Mouse (Mus musculus): ENCODE results near the gene Bfsp1. TPM values are rescaled to one million over a fixed set of nuclear protein-coding genes. Genes with fewer than 3 reads are reported as not detected.
A peak's percentile ranks its signal among the peaks of the same experiment; 100 is the strongest.

The Bfsp1 gene
- polyA plus RNA-seq, 1 experiment = 3.9 TPM

GRCm38 (mm10) chr2:143879311-143879710, 16.3 kb upstream of the Bfsp1 start:
- Histone ChIP-seq H3K27me3 (ENCODE audit: control insufficient read depth, insufficient read depth, low read length) (no peaks in the 10 kb centered on the region), H3K36me3 (ENCODE audit: control insufficient read depth, insufficient read depth, low read length) (no peaks in the 10 kb centered on the region), H3K4me1 (ENCODE audit: control insufficient read depth, insufficient read depth, insufficient read length, low read length) (peaks cover 2% of the 10 kb centered on the region; the same call in 1 of the 2 replicates), H3K27ac (ENCODE audit: insufficient read depth, low read depth, low read length) (no peak overlapping the region), H3K4me3 (ENCODE audit: low read depth, low read length) (no peak overlapping the region)
- WGBS = 84% methylated on average over 6 of the region's 6 CpGs
- TF ChIP-seq POLR2A (IDR thresholded peaks at IDR 0.05; ENCODE audit: low read depth, low read length) = no peak
- no peak for TF ChIP-seq CTCF (IDR thresholded peaks at IDR 0.05; ENCODE audit: extremely low read depth, insufficient read length, insufficient replicate concordance, low read depth, low read length)

- no peaks in the 10 kb centered on the region for H3K27me3 ChIP-seq (ENCODE audit: control insufficient read depth, insufficient read depth, low read length)
- TF ChIP-seq CTCF (IDR thresholded peaks at IDR 0.05; ENCODE audit: extremely low read depth, insufficient read length, insufficient replicate concordance, low read depth, low read length) = peak; percentile 51; the same call in 1 of the 2 replicates
- TF ChIP-seq POLR2A (IDR thresholded peaks at IDR 0.05; ENCODE audit: low read depth, low read length) = no peak
- H3K36me3 ChIP-seq (ENCODE audit: control insufficient read depth, insufficient read depth, low read length) = no peaks in the 10 kb centered on the region
- H3K4me1 ChIP-seq (ENCODE audit: control insufficient read depth, insufficient read depth, insufficient read length, low read length) = peaks cover 2% of the 10 kb centered on the region; the same call in 1 of the 2 replicates
- no peak overlapping the region for H3K27ac ChIP-seq (ENCODE audit: insufficient read depth, low read depth, low read length)
- WGBS = 51% methylated on average over 4 of the region's 4 CpGs
- H3K4me3 ChIP-seq (ENCODE audit: low read depth, low read length) = no peak overlapping the region
Observed at GRCm38 (mm10) chr2:143876929-143877632, 14.1 kb upstream of the Bfsp1 start.

- no peaks in the 10 kb centered on the region for H3K27me3 ChIP-seq (ENCODE audit: control insufficient read depth, insufficient read depth, low read length)
- H3K27ac ChIP-seq (ENCODE audit: insufficient read depth, low read depth, low read length) = no peak overlapping the region; the same call in 1 of the 2 replicates
- H3K4me3 ChIP-seq (ENCODE audit: low read depth, low read length) = no peak overlapping the region
- WGBS = 73% methylated on average over 1 of the region's 1 CpGs
- peaks cover 11% of the 10 kb centered on the region; the same call in 1 of the 2 replicates for H3K4me1 ChIP-seq (ENCODE audit: control insufficient read depth, insufficient read depth, insufficient read length, low read length)
- no peaks in the 10 kb centered on the region for H3K36me3 ChIP-seq (ENCODE audit: control insufficient read depth, insufficient read depth, low read length)
- no peak for TF ChIP-seq CTCF (IDR thresholded peaks at IDR 0.05; ENCODE audit: extremely low read depth, insufficient read length, insufficient replicate concordance, low read depth, low read length)
- no peak for TF ChIP-seq POLR2A (IDR thresholded peaks at IDR 0.05; ENCODE audit: low read depth, low read length)
Observed at GRCm38 (mm10) chr2:143876026-143876425, 13.1 kb upstream of the Bfsp1 start.

GRCm38 (mm10) chr2:143870936-143871688, 8.1 kb upstream of the Bfsp1 start:
- H3K27ac ChIP-seq (ENCODE audit: insufficient read depth, low read depth, low read length) = peak overlapping the region; percentile 80
- 23% methylated on average over 10 of the region's 10 CpGs for WGBS
- H3K36me3 ChIP-seq (ENCODE audit: control insufficient read depth, insufficient read depth, low read length) = no peaks in the 10 kb centered on the region
- no peaks in the 10 kb centered on the region for H3K27me3 ChIP-seq (ENCODE audit: control insufficient read depth, insufficient read depth, low read length)
- TF ChIP-seq CTCF (IDR thresholded peaks at IDR 0.05; ENCODE audit: extremely low read depth, insufficient read length, insufficient replicate concordance, low read depth, low read length) (no peak), POLR2A (IDR thresholded peaks at IDR 0.05; ENCODE audit: low read depth, low read length) (no peak)
- H3K4me3 ChIP-seq (ENCODE audit: low read depth, low read length) = no peak overlapping the region
- H3K4me1 ChIP-seq (ENCODE audit: control insufficient read depth, insufficient read depth, insufficient read length, low read length) = peaks cover 8% of the 10 kb centered on the region; the same call in 1 of the 2 replicates

GRCm38 (mm10) chr2:143867326-143867725, 4.4 kb upstream of the Bfsp1 start:
- Histone ChIP-seq H3K27ac (ENCODE audit: insufficient read depth, low read depth, low read length) (peak overlapping the region; percentile 67), H3K4me1 (ENCODE audit: control insufficient read depth, insufficient read depth, insufficient read length, low read length) (peaks cover 14% of the 10 kb centered on the region), H3K4me3 (ENCODE audit: low read depth, low read length) (peak overlapping the region; percentile 24; the same call in 1 of the 2 replicates), H3K36me3 (ENCODE audit: control insufficient read depth, insufficient read depth, low read length) (no peaks in the 10 kb centered on the region), H3K27me3 (ENCODE audit: control insufficient read depth, insufficient read depth, low read length) (no peaks in the 10 kb centered on the region)
- under 1% methylated on average over 6 of the region's 6 CpGs for WGBS
- TF ChIP-seq POLR2A (IDR thresholded peaks at IDR 0.05; ENCODE audit: low read depth, low read length) = no peak
- peak; percentile 99 for TF ChIP-seq CTCF (IDR thresholded peaks at IDR 0.05; ENCODE audit: extremely low read depth, insufficient read length, insufficient replicate concordance, low read depth, low read length)

DNA sequence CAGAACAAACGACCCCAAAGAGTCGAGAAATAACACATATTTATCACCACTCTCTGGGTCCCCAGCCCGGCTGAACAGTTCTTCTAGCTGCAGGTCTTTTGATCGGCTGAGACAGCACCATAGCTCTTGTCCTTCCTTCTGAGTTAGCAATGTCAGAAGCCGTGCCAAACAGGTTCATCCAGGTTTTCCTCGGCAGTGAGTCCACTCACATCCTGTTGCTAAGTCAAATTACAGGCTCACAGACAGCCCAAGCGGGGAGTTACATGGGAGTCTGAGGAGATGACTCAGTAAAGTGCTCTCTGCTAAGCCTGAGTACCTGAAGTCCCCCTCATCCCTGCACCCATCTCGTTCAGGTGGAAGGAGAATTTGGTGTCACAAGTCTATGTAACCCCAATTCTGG, 1.6 kb upstream of the Bfsp1 start:
- 45% methylated on average over 8 of the region's 8 CpGs for WGBS
- peaks cover 7% of the 10 kb centered on the region; the same call in 1 of the 2 replicates for H3K4me1 ChIP-seq (ENCODE audit: control insufficient read depth, insufficient read depth, insufficient read length, low read length)
- TF ChIP-seq CTCF (IDR thresholded peaks at IDR 0.05; ENCODE audit: extremely low read depth, insufficient read length, insufficient replicate concordance, low read depth, low read length) = no peak
- no peak for TF ChIP-seq POLR2A (IDR thresholded peaks at IDR 0.05; ENCODE audit: low read depth, low read length)
- no peak overlapping the region for H3K4me3 ChIP-seq (ENCODE audit: low read depth, low read length)
- H3K36me3 ChIP-seq (ENCODE audit: control insufficient read depth, insufficient read depth, low read length) = no peaks in the 10 kb centered on the region
- no peaks in the 10 kb centered on the region for H3K27me3 ChIP-seq (ENCODE audit: control insufficient read depth, insufficient read depth, low read length)
- H3K27ac ChIP-seq (ENCODE audit: insufficient read depth, low read depth, low read length) = no peak overlapping the region

GRCm38 (mm10) chr2:143859166-143859565, 3.8 kb downstream of the Bfsp1 start:
- no peak overlapping the region for H3K4me3 ChIP-seq (ENCODE audit: low read depth, low read length)
- WGBS = 95% methylated on average over 2 of the region's 2 CpGs
- H3K27me3 ChIP-seq (ENCODE audit: control insufficient read depth, insufficient read depth, low read length) = no peaks in the 10 kb centered on the region
- no peak for TF ChIP-seq CTCF (IDR thresholded peaks at IDR 0.05; ENCODE audit: extremely low read depth, insufficient read length, insufficient replicate concordance, low read depth, low read length)
- TF ChIP-seq POLR2A (IDR thresholded peaks at IDR 0.05; ENCODE audit: low read depth, low read length) = no peak
- H3K27ac ChIP-seq (ENCODE audit: insufficient read depth, low read depth, low read length) = no peak overlapping the region
- H3K36me3 ChIP-seq (ENCODE audit: control insufficient read depth, insufficient read depth, low read length) = no peaks in the 10 kb centered on the region
- peaks cover 14% of the 10 kb centered on the region for H3K4me1 ChIP-seq (ENCODE audit: control insufficient read depth, insufficient read depth, insufficient read length, low read length)
